Mouse (Mus musculus) kidney, adult 2 months (tissue): ENCODE measurements at regions not wholly inside any gene's neighbourhood (a gene's known extent, or its start where the extent isn't known, plus 50 kb on each side); places are given as distances from the start of the nearest gene placed in this dataset.

Experiments used
- CTCF ChIP-seq: fragments of 200-500 bp; conservative IDR thresholded peaks from 2 replicates; pipeline ENCODE4 v1.5.1; 2011; ENCODE audit warnings: low read depth, mild to moderate bottlenecking, control low read depth, low read length, moderate library complexity, mixed read lengths; ENCODE audit not compliant: insufficient read depth, insufficient read length
- POLR2A ChIP-seq: fragments of 200-500 bp; IDR thresholded peaks from one replicate; pipeline ENCODE4 v1.6.1; 2011; ENCODE audit warnings: low read depth, low read length, control low read depth

- TF ChIP-seq CTCF, result no peak
- TF ChIP-seq POLR2A, result no peak
Observed at GRCm38 (mm10) chr15:13244306-13244705, 70.8 kb upstream of the Cdh6 start.
